Mouse (Mus musculus): Measurements from ENCODE around the gene Sel1l. TPM values are rescaled to one million over a fixed set of nuclear protein-coding genes. Genes with fewer than 3 reads are reported as not detected.

The Sel1l gene
- polyA plus RNA-seq, 1 experiment: 14.2 TPM

DNA sequence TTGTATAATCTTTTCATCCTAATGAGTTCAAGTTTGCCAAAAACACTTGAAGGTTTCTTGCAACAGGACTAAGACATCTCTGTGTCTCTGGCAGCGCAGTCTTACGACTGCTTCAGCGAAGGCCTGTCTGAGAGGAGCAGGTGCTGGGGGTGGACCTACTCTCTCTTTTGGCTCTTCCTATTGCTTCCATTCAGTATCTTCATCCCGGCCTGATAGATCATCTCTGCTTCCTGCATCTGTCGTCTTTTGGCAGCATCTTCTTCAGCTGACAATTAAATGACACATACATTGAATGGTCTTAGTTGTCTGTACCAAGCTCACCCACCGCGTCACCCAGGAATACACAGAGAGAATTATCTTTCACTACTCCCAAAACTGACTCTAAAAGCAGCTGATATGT lies 17.5 kb downstream of the Sel1l start:
- Histone ChIP-seq H3K4me3 (replicated peaks) (no peak overlapping the region), H3K9me3 (no peaks in the 10 kb centered on the region), H3K36me3 (replicated peaks; ENCODE audit: low read length) (peaks cover 96% of the 10 kb centered on the region), H3K4me1 (no peaks in the 10 kb centered on the region), H3K27me3 (replicated peaks) (no peaks in the 10 kb centered on the region)
- TF ChIP-seq FLI1 (IDR thresholded peaks at IDR 0.05; ENCODE audit: low read length) (no peak), GATA1 (IDR thresholded peaks at IDR 0.05; ENCODE audit: borderline replicate concordance, low read length) (no peak)

DNA sequence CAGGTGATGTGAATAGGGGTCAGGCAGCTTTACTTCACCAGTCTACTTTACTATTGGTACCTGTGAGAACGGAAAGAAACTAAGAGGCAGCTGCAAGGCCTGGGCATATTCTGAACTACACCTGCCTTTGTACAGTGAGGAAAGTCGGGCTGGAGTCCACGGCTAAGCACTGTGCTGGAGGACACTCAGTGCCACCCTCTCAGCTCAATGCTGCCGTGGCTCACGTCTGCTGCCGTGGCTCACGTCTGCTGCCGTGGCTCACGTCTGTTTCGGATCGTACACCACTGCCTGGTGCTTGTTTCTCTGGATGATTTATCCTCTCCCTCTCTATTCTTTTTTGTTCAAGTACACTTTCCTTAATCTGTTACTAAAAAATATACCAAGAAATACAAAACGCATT lies 28.5 kb downstream of the Sel1l start:
- H3K9me3 ChIP-seq: no peaks in the 10 kb centered on the region
- H3K36me3 ChIP-seq (replicated peaks; ENCODE audit: low read length): peaks cover 96% of the 10 kb centered on the region
- H3K4me1 ChIP-seq: no peaks in the 10 kb centered on the region
- H3K27me3 ChIP-seq (replicated peaks): no peaks in the 10 kb centered on the region
- no peak for TF ChIP-seq GATA1 (IDR thresholded peaks at IDR 0.05; ENCODE audit: borderline replicate concordance, low read length)
- no peak for TF ChIP-seq FLI1 (IDR thresholded peaks at IDR 0.05; ENCODE audit: low read length)
- no peak overlapping the region for H3K4me3 ChIP-seq (replicated peaks)

DNA sequence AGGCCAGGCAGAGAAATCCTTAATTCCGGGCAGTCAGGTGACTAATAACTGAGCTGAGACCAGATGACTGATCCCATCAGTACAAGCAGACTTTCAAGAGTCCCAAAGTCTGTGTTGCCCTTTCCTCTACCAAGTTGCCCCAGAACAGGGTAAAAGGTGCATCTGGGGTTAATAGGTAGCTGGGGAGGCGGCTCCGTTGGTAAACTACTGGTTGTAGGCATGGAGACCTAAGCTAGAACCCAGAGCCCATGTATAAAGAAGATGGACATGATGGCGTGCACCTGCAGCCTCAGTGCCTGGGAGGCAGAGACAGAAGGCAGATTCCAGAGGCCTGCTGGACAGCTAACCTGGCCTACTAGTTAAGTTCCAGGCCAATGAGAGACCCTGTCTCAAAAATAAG lies 30.2 kb downstream of the Sel1l start:
- H3K27me3 ChIP-seq (replicated peaks): no peaks in the 10 kb centered on the region
- no peak overlapping the region for H3K4me3 ChIP-seq (replicated peaks)
- no peaks in the 10 kb centered on the region for H3K9me3 ChIP-seq
- TF ChIP-seq GATA1 (IDR thresholded peaks at IDR 0.05; ENCODE audit: borderline replicate concordance, low read length) (no peak), FLI1 (IDR thresholded peaks at IDR 0.05; ENCODE audit: low read length) (no peak)
- H3K4me1 ChIP-seq: no peaks in the 10 kb centered on the region
- H3K36me3 ChIP-seq (replicated peaks; ENCODE audit: low read length): peaks cover 96% of the 10 kb centered on the region

DNA sequence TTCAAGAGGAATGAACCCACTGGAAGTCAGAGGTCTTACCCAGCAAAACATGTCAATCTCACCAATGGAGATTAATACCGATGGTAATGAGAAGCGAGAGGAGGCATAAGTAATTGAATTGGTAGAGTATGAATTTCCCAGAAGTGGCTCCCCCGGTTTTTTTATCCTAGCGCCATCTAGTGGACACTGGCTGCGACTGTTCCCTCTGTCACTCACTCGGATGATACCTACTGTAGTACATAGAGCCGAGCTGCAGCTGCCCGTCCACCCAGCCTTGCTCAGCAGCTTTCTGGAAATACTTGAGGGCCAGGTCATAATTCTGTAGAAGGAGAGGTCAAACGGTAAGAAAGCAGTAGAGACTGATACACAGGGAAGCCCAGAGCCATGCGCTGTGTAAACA lies 33.0 kb downstream of the Sel1l start:
- Histone ChIP-seq H3K36me3 (replicated peaks; ENCODE audit: low read length) (peaks cover 96% of the 10 kb centered on the region), H3K9me3 (no peaks in the 10 kb centered on the region)
- TF ChIP-seq GATA1 (IDR thresholded peaks at IDR 0.05; ENCODE audit: borderline replicate concordance, low read length) (no peak), FLI1 (IDR thresholded peaks at IDR 0.05; ENCODE audit: low read length) (no peak)

GRCm38 (mm10) chr12:91815552-91815951 lies 33.4 kb downstream of the Sel1l start:
- peaks cover 96% of the 10 kb centered on the region for H3K36me3 ChIP-seq (replicated peaks; ENCODE audit: low read length)
- H3K4me3 ChIP-seq (replicated peaks): no peak overlapping the region
- no peaks in the 10 kb centered on the region for H3K4me1 ChIP-seq
- TF ChIP-seq FLI1 (IDR thresholded peaks at IDR 0.05; ENCODE audit: low read length) (no peak), GATA1 (IDR thresholded peaks at IDR 0.05; ENCODE audit: borderline replicate concordance, low read length) (no peak)
- H3K9me3 ChIP-seq: no peaks in the 10 kb centered on the region
- H3K27me3 ChIP-seq (replicated peaks): no peaks in the 10 kb centered on the region

More for the DNA sequence above, 33.0 kb downstream of the Sel1l start:
- H3K27me3 ChIP-seq (replicated peaks): no peaks in the 10 kb centered on the region
- H3K4me1 ChIP-seq: no peaks in the 10 kb centered on the region
- no peak overlapping the region for H3K4me3 ChIP-seq (replicated peaks)

DNA sequence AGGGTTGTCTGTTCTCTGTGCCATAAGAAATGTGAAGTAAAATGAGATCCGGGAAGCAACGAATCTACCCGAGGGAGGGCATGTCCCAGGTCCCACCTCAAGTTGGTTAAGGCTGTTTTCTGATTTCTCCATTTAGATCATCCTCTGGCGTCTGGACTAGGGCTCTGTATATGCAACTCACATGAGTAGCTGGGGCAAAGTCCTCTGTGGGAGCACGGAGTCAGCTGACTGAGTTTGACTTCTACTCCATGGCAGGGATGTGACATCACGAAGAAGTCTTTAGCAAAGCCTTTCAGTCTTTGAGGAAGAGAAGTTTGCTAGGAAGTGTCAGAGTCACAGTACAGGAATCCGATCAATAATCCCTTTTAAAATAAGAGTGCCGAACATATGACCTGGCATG lies 40.0 kb downstream of the Sel1l start:
- H3K36me3 ChIP-seq (replicated peaks; ENCODE audit: low read length): peaks cover 85% of the 10 kb centered on the region
- no peak overlapping the region for H3K4me3 ChIP-seq (replicated peaks)
- peaks cover 11% of the 10 kb centered on the region for H3K4me1 ChIP-seq
- H3K9me3 ChIP-seq: no peaks in the 10 kb centered on the region
- TF ChIP-seq GATA1 (IDR thresholded peaks at IDR 0.05; ENCODE audit: borderline replicate concordance, low read length) (no peak), FLI1 (IDR thresholded peaks at IDR 0.05; ENCODE audit: low read length) (no peak)
- H3K27me3 ChIP-seq (replicated peaks): no peaks in the 10 kb centered on the region

DNA sequence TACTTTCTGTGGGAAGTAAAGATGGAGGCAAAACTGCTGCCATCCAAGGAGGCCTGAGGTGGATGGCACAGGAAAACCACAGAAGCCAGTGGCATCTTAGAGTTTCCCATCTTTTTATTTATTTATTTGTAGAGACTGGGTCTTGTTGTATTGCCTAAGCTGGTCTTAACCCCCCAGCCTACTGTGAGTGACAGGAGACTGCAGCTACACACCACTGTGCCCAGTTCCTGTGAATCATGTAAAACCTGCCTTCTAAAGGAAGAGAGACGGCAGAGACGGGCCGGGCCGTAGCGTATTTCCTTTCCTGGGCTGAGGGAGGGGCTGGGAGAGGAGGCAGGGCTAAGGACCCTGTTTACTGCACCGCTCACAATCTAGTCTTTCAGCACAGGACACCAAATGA lies 41.2 kb downstream of the Sel1l start:
- no peak overlapping the region for H3K4me3 ChIP-seq (replicated peaks)
- H3K27me3 ChIP-seq (replicated peaks): no peaks in the 10 kb centered on the region
- TF ChIP-seq GATA1 (IDR thresholded peaks at IDR 0.05; ENCODE audit: borderline replicate concordance, low read length): no peak
- no peak for TF ChIP-seq FLI1 (IDR thresholded peaks at IDR 0.05; ENCODE audit: low read length)
- H3K9me3 ChIP-seq: no peaks in the 10 kb centered on the region
- peaks cover 11% of the 10 kb centered on the region for H3K4me1 ChIP-seq
- H3K36me3 ChIP-seq (replicated peaks; ENCODE audit: low read length): peaks cover 73% of the 10 kb centered on the region

DNA sequence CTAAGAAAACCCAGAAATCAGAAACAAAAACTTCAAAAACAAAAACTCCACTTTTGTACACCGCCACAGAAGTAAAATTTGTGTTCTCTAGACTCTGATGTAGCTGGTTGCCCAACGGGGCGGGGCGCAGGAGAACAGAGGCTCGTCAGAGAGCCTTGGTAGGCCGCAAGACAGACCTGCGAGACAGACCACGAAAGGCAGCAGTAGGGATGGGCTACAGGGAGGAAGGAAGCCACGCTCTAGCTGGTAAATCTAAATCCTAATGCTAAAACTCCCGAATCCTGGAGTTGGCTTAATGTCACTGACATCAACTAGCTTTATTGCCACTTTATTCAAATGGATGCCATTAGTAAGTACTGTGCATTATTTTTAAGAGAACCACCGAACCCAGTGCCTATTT lies 41.9 kb downstream of the Sel1l start:
- TF ChIP-seq FLI1 (IDR thresholded peaks at IDR 0.05; ENCODE audit: low read length) (no peak), GATA1 (IDR thresholded peaks at IDR 0.05; ENCODE audit: borderline replicate concordance, low read length) (no peak)
- H3K27me3 ChIP-seq (replicated peaks): peaks cover 2% of the 10 kb centered on the region
- H3K36me3 ChIP-seq (replicated peaks; ENCODE audit: low read length): peaks cover 67% of the 10 kb centered on the region
- H3K4me1 ChIP-seq: peaks cover 11% of the 10 kb centered on the region
- no peaks in the 10 kb centered on the region for H3K9me3 ChIP-seq
- no peak overlapping the region for H3K4me3 ChIP-seq (replicated peaks)

GRCm38 (mm10) chr12:91804262-91804661 lies 44.7 kb downstream of the Sel1l start:
- no peaks in the 10 kb centered on the region for H3K9me3 ChIP-seq
- no peak overlapping the region for H3K4me3 ChIP-seq (replicated peaks)
- no peak for TF ChIP-seq GATA1 (IDR thresholded peaks at IDR 0.05; ENCODE audit: borderline replicate concordance, low read length)
- TF ChIP-seq FLI1 (IDR thresholded peaks at IDR 0.05; ENCODE audit: low read length): no peak
- peaks cover 2% of the 10 kb centered on the region for H3K27me3 ChIP-seq (replicated peaks)
- peaks cover 38% of the 10 kb centered on the region for H3K36me3 ChIP-seq (replicated peaks; ENCODE audit: low read length)
- H3K4me1 ChIP-seq: peaks cover 25% of the 10 kb centered on the region

DNA sequence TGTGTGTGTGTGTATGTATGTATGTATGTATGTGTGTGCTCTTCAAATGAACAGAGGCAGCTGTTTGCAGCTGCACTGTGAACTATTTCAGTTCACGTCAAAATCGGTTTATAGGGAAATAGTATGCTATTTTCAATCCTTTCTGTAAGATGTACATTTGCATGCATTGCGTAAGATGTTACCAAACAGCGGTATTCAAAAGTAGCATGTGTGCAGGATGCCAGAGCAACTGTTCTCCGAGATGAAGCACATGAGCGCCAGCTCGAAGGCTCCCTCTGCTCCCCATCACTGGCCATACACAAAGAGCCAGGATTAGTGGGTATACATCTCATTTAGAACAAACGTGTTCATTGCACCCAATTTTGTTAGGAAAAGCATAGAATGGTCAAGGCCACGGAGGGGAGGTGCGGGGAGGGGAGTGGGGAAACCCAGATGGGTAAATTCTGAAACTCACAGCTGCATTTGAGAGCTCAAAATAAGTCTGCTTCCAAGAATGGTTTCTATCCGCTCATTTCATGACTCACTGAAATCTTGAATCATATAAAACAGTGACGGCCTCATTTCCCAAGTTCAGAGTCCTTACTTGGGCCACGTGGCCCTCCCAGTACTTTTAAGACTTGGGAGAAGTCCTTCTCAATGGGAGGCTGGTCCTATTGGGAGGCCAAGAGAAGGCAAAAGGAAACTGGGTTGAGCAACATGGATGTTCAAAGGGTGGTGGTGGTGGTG lies 45.6 kb downstream of the Sel1l start:
- no peak for TF ChIP-seq GATA1 (IDR thresholded peaks at IDR 0.05; ENCODE audit: borderline replicate concordance, low read length)
- TF ChIP-seq FLI1 (IDR thresholded peaks at IDR 0.05; ENCODE audit: low read length): no peak
- peaks cover 32% of the 10 kb centered on the region for H3K4me1 ChIP-seq
- H3K27me3 ChIP-seq (replicated peaks): peaks cover 2% of the 10 kb centered on the region
- H3K4me3 ChIP-seq (replicated peaks): no peak overlapping the region
- peaks cover 29% of the 10 kb centered on the region for H3K36me3 ChIP-seq (replicated peaks; ENCODE audit: low read length)
- no peaks in the 10 kb centered on the region for H3K9me3 ChIP-seq
